Mouse (Mus musculus) midbrain, embryonic 13.5 days (tissue): ENCODE data around the gene Fetub. TPM values are rescaled to one million over a fixed set of nuclear protein-coding genes. Genes with fewer than 3 reads are reported as not detected.

Source experiments
- ATAC-seq: fragments of 200-750 bp; cut with Nextera tagmentation; 2 replicates; pipeline ENCODE4 v1.8.0; 2017; ENCODE audit warnings: mild to moderate bottlenecking, moderate TSS enrichment, moderate library complexity
- H3K27ac ChIP-seq: fragments of 300-500 bp; sonication (generic); 2 replicates; pipeline ENCODE4 v1.5.1; 2015; ENCODE audit warnings: inconsistent platforms, mild to moderate bottlenecking, moderate library complexity
- H3K27me3 ChIP-seq: fragments of 300-500 bp; sonication (generic); 2 replicates; pipeline ENCODE4 v1.6.1; 2015; ENCODE audit warnings: mild to moderate bottlenecking, inconsistent platforms
- H3K36me3 ChIP-seq: fragments of 300-500 bp; sonication (generic); 2 replicates; pipeline ENCODE4 v1.6.1; 2015; ENCODE audit warnings: mild to moderate bottlenecking, inconsistent platforms
- H3K4me1 ChIP-seq: fragments of 300-500 bp; sonication (generic); replicated peaks from 2 replicates; pipeline ENCODE4 v1.6.1; 2015; ENCODE audit warnings: inconsistent platforms
- H3K4me2 ChIP-seq: fragments of 300-500 bp; sonication (generic); replicated peaks from 2 replicates; pipeline ENCODE4 v1.6.1; 2015; ENCODE audit warnings: moderate library complexity, mild to moderate bottlenecking, inconsistent platforms
- H3K4me3 ChIP-seq: fragments of 300-500 bp; sonication (generic); replicated peaks from 2 replicates; pipeline ENCODE4 v1.5.1; 2015; ENCODE audit warnings: mild to moderate bottlenecking, inconsistent platforms
- H3K9ac ChIP-seq: fragments of 300-500 bp; sonication (generic); replicated peaks from 2 replicates; pipeline ENCODE4 v1.6.1; 2015; ENCODE audit warnings: mild to moderate bottlenecking, inconsistent platforms
- H3K9me3 ChIP-seq: fragments of 300-500 bp; sonication (generic); 2 replicates; pipeline ENCODE4 v1.6.1; 2016; ENCODE audit warnings: mild to moderate bottlenecking, inconsistent platforms
- WGBS: fragments of 180-500 bp; shearing (Covaris S2); methylation state at CpG from one replicate; pipeline ENCODE4 v1.1.7; 2015; 5-methylcytosine and 5-hydroxymethylcytosine counted together
- polyA plus RNA-seq: library from polyadenylated mRNA; unstranded; fragments of >200 nt; fragmentation: Nextera tagmentation; extraction: Ambion mirVana; gene quantifications from 2 replicates; pipeline ENCODE4 v1.2.1, GENCODE M21; 2015

Fetub gene
- not detected in 2 replicates for polyA plus RNA-seq

- no peak within 1 kb of the TSS for H3K4me2 ChIP-seq
- no peaks in the 10 kb centered on the region for H3K9me3 ChIP-seq
- H3K4me1 ChIP-seq: no peaks in the 10 kb centered on the region
- H3K27me3 ChIP-seq: no peaks in the 10 kb centered on the region
- WGBS: 95% methylated on average over 5 of the region's 5 CpGs
- no peak within 1 kb of the TSS for H3K27ac ChIP-seq
- H3K36me3 ChIP-seq: no peaks in the 10 kb centered on the region
- H3K9ac ChIP-seq: no peak within 1 kb of the TSS
- H3K4me3 ChIP-seq: no peak within 1 kb of the TSS
- no peak for ATAC-seq
Observed at GRCm38 (mm10) chr16:22918034-22918433, at the start of gene Fetub. Fetub (plus strand) TSS chr16:22918334.

GRCm38 (mm10) chr16:22872397-22872796, 45.7 kb upstream of the Fetub start:
- ATAC-seq: no peak

GRCm38 (mm10) chr16:22873369-22873768, 44.8 kb upstream of the Fetub start:
- Histone ChIP-seq H3K9me3 (no peaks in the 10 kb centered on the region), H3K4me3 (no peak overlapping the region), H3K4me2 (no peak overlapping the region), H3K4me1 (no peaks in the 10 kb centered on the region), H3K27ac (no peak overlapping the region), H3K36me3 (peaks cover 55% of the 10 kb centered on the region), H3K9ac (no peak overlapping the region), H3K27me3 (no peaks in the 10 kb centered on the region)
- 83% methylated on average over 4 of the region's 4 CpGs for whole genome bisulfite sequencing
- ATAC-seq: no peak

More at GRCm38 (mm10) chr16:22872397-22872796, 45.7 kb upstream of the Fetub start:
- no peak overlapping the region for H3K4me2 ChIP-seq
- no peaks in the 10 kb centered on the region for H3K9me3 ChIP-seq
- peaks cover 63% of the 10 kb centered on the region for H3K36me3 ChIP-seq
- no peak overlapping the region for H3K27ac ChIP-seq
- H3K9ac ChIP-seq: no peak overlapping the region
- H3K4me3 ChIP-seq: no peak overlapping the region
- H3K27me3 ChIP-seq: no peaks in the 10 kb centered on the region
- 90% methylated on average over 8 of the region's 8 CpGs for WGBS
- H3K4me1 ChIP-seq: no peaks in the 10 kb centered on the region

- Histone ChIP-seq H3K27me3 (no peaks in the 10 kb centered on the region), H3K36me3 (peaks cover 24% of the 10 kb centered on the region), H3K4me3 (no peak overlapping the region), H3K4me1 (peaks cover 9% of the 10 kb centered on the region), H3K4me2 (no peak overlapping the region), H3K9me3 (no peaks in the 10 kb centered on the region), H3K27ac (no peak overlapping the region), H3K9ac (no peak overlapping the region)
- 51% methylated on average over 9 of the region's 9 CpGs for WGBS
- no peak for ATAC-seq
Observed at GRCm38 (mm10) chr16:22876218-22877043, 41.7 kb upstream of the Fetub start.

GRCm38 (mm10) chr16:22877660-22878390, 40.3 kb upstream of the Fetub start:
- no peak for ATAC-seq
- 84% methylated on average over 11 of the region's 11 CpGs for WGBS
- H3K27me3 ChIP-seq: no peaks in the 10 kb centered on the region

GRCm38 (mm10) chr16:22878716-22879115, 39.4 kb upstream of the Fetub start:
- WGBS: 74% methylated on average over 7 of the region's 7 CpGs

More at GRCm38 (mm10) chr16:22877660-22878390, 40.3 kb upstream of the Fetub start:
- H3K4me1 ChIP-seq: peaks cover 9% of the 10 kb centered on the region
- H3K4me3 ChIP-seq: no peak overlapping the region
- no peak overlapping the region for H3K27ac ChIP-seq
- no peak overlapping the region for H3K4me2 ChIP-seq
- H3K9ac ChIP-seq: no peak overlapping the region
- H3K9me3 ChIP-seq: no peaks in the 10 kb centered on the region
- peaks cover 10% of the 10 kb centered on the region for H3K36me3 ChIP-seq

GRCm38 (mm10) chr16:22879945-22880595, 38.1 kb upstream of the Fetub start:
- Histone ChIP-seq H3K4me3 (no peak overlapping the region), H3K27ac (no peak overlapping the region), H3K4me2 (no peak overlapping the region), H3K9me3 (no peaks in the 10 kb centered on the region), H3K27me3 (no peaks in the 10 kb centered on the region), H3K9ac (no peak overlapping the region), H3K36me3 (no peaks in the 10 kb centered on the region), H3K4me1 (peaks cover 9% of the 10 kb centered on the region)
- no peak for ATAC-seq
- 65% methylated on average over 7 of the region's 7 CpGs for WGBS

More at GRCm38 (mm10) chr16:22878716-22879115, 39.4 kb upstream of the Fetub start:
- Histone ChIP-seq H3K4me1 (peaks cover 9% of the 10 kb centered on the region), H3K27me3 (no peaks in the 10 kb centered on the region), H3K9ac (no peak overlapping the region), H3K4me3 (no peak overlapping the region), H3K27ac (no peak overlapping the region), H3K9me3 (no peaks in the 10 kb centered on the region), H3K36me3 (peaks cover 1% of the 10 kb centered on the region; the same call in 1 of the 2 replicates), H3K4me2 (no peak overlapping the region)
- no peak for ATAC-seq

- Histone ChIP-seq H3K9ac (no peak overlapping the region), H3K9me3 (no peaks in the 10 kb centered on the region), H3K27me3 (no peaks in the 10 kb centered on the region), H3K4me2 (no peak overlapping the region), H3K27ac (no peak overlapping the region), H3K4me3 (no peak overlapping the region), H3K4me1 (peaks cover 9% of the 10 kb centered on the region), H3K36me3 (no peaks in the 10 kb centered on the region)
- no peak for ATAC-seq
- WGBS: 8% methylated on average over 6 of the region's 6 CpGs
Observed at GRCm38 (mm10) chr16:22880900-22881299, 37.2 kb upstream of the Fetub start.

GRCm38 (mm10) chr16:22881487-22881886, 36.6 kb upstream of the Fetub start:
- 83% methylated on average over 4 of the region's 4 CpGs for WGBS
- no peaks in the 10 kb centered on the region for H3K27me3 ChIP-seq

GRCm38 (mm10) chr16:22883441-22883840, 34.7 kb upstream of the Fetub start:
- H3K27ac ChIP-seq: no peak overlapping the region
- H3K4me3 ChIP-seq: no peak overlapping the region
- H3K4me1 ChIP-seq: peaks cover 9% of the 10 kb centered on the region
- H3K27me3 ChIP-seq: no peaks in the 10 kb centered on the region
- no peaks in the 10 kb centered on the region for H3K9me3 ChIP-seq
- ATAC-seq: no peak
- no peaks in the 10 kb centered on the region for H3K36me3 ChIP-seq
- WGBS: 85% methylated on average over 5 of the region's 5 CpGs
- H3K4me2 ChIP-seq: no peak overlapping the region
- no peak overlapping the region for H3K9ac ChIP-seq

More at GRCm38 (mm10) chr16:22881487-22881886, 36.6 kb upstream of the Fetub start:
- H3K4me3 ChIP-seq: no peak overlapping the region
- no peak overlapping the region for H3K4me2 ChIP-seq
- H3K4me1 ChIP-seq: peaks cover 9% of the 10 kb centered on the region
- no peak overlapping the region for H3K9ac ChIP-seq
- no peaks in the 10 kb centered on the region for H3K36me3 ChIP-seq
- H3K9me3 ChIP-seq: no peaks in the 10 kb centered on the region
- no peak for ATAC-seq
- no peak overlapping the region for H3K27ac ChIP-seq

GRCm38 (mm10) chr16:22885356-22885755, 32.8 kb upstream of the Fetub start:
- no peak for ATAC-seq
- WGBS: 54% methylated on average over 4 of the region's 4 CpGs

GRCm38 (mm10) chr16:22886726-22887125, 31.4 kb upstream of the Fetub start:
- no peaks in the 10 kb centered on the region for H3K9me3 ChIP-seq
- ATAC-seq: no peak
- no peak overlapping the region for H3K9ac ChIP-seq
- H3K27me3 ChIP-seq: no peaks in the 10 kb centered on the region
- no peak overlapping the region for H3K4me2 ChIP-seq
- no peaks in the 10 kb centered on the region for H3K36me3 ChIP-seq
- no peaks in the 10 kb centered on the region for H3K4me1 ChIP-seq
- no peak overlapping the region for H3K27ac ChIP-seq
- no peak overlapping the region for H3K4me3 ChIP-seq
- 90% methylated on average over 3 of the region's 3 CpGs for WGBS

More at GRCm38 (mm10) chr16:22885356-22885755, 32.8 kb upstream of the Fetub start:
- Histone ChIP-seq H3K4me2 (no peak overlapping the region), H3K9me3 (no peaks in the 10 kb centered on the region), H3K4me1 (peaks cover 9% of the 10 kb centered on the region), H3K36me3 (no peaks in the 10 kb centered on the region), H3K27ac (no peak overlapping the region), H3K9ac (no peak overlapping the region), H3K4me3 (no peak overlapping the region), H3K27me3 (no peaks in the 10 kb centered on the region)
